Mouse (Mus musculus): ENCODE data around the gene Rap1gap.

Rap1gap gene

DNA sequence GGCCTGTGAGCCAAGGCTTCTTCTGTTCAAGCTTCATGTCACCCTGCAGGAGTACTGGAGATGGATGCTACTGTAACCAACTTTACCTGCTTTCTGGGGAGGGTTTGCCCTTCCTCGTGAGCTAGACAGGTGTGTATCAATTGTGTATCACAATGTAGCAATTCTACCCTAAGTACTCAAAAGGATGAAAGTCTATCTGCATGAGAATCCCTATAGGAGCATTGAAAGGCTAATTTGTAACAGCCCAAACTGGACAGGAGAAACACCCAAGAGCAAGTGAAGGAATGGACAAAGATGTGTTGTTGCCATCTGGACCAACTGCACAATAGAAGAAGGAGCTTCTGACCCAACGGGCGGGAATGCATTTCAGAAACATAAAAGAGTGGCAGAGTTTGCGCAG lies 113.3 kb downstream of the Rap1gap start:
- no peak for DNase-seq (ENCODE audit: low read depth)

DNA sequence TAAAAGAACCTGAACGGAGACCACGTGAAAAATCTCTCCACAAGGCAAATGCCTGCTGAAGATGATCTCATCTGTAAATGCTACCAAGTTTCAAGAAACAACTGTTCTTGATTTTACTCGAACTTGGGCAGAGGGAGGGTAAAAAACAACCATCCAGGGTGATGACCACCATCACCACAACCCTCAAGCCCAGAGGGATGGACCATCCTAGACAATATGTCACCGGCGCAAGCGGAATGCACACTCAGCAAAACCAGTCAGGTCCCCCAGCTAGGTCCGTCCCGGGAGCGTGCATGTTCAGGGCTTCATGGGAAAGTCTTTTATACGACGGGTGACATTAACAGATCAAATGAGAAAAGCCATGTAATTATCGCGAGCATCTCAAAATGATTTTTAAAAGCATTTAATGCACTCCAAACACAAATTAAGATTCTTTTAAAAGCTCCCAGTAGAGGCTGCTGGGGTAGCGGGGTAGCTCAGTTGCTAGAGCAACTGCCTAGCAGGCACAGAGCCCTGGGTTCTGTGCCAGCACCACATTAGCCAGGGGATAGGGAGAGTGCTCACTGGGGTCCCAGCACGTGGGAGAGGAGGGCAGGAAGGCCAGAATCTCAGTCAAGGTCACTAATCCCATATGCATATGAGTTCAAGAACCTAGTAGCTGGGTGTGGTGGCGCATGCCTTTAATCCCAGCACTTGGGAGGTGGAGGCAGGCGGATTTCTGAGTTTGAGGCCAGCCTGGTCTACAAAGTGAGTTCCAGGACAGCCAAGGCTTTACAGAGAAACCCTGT lies 114.1 kb downstream of the Rap1gap start:
- no peak for DNase-seq (ENCODE audit: low read depth)
